Mouse (Mus musculus): ENCODE measurements around the gene Ak2. TPM values are rescaled to one million over a fixed set of nuclear protein-coding genes. Genes with fewer than 3 reads are reported as not detected.
A peak's percentile ranks its signal among the peaks of the same experiment; 100 is the strongest.

The Ak2 gene
- polyA plus RNA-seq, 1 experiment from 2014 or later = 552 TPM

DNA sequence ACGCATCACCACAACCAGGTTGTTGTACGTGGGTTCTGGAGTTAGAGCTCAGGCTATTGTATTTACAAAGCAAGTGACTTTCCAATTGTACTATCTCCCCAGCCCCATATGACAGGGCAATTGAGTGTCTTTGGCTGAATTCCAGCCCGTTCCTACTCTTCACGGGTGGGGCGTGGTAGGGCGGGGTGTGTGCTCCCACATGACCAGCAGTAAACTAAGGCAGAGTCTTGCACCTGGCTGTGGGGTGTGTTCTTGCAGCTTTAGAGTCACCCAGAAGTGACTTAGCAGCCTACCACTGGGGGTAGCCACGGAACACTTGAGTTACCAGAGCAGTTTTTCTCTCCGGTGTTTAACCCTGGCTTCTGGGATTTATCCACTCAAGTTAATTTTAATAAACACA, 5.5 kb downstream of the Ak2 start:
- Histone ChIP-seq H3K36me3 (ENCODE audit: control insufficient read depth, insufficient read depth) (peaks cover 27% of the 10 kb centered on the region), H3K27ac (ENCODE audit: low read depth, low read length) (peak overlapping the region; percentile 68), H3K4me3 (ENCODE audit: low read depth, low read length) (peak overlapping the region; percentile 14; the same call in 1 of the 2 replicates), H3K27me3 (replicated peaks; ENCODE audit: control insufficient read depth, insufficient read depth, low read length) (no peaks in the 10 kb centered on the region), H3K4me1 (replicated peaks; ENCODE audit: control insufficient read depth, insufficient read depth, low read length) (0 out of 2 replicates have a peak, but pooled peaks cover 13% of the 10 kb centered on the region), H3K9ac (ENCODE audit: low read depth, low read length) (0 out of 2 replicates have a peak overlapping the region, but pooled peaks have one; percentile 17), H3K9me3 (ENCODE audit: control insufficient read depth) (no peaks in the 10 kb centered on the region), H3K4me2 (replicated peaks; ENCODE audit: low read depth) (peak overlapping the region; percentile 54)
- 33% methylated on average over 8 of the region's 8 CpGs for WGBS
- ATAC-seq = peak; percentile 63
- peak; percentile 55 for TF ChIP-seq CTCF (IDR thresholded peaks at IDR 0.05; ENCODE audit: low read depth)

DNA sequence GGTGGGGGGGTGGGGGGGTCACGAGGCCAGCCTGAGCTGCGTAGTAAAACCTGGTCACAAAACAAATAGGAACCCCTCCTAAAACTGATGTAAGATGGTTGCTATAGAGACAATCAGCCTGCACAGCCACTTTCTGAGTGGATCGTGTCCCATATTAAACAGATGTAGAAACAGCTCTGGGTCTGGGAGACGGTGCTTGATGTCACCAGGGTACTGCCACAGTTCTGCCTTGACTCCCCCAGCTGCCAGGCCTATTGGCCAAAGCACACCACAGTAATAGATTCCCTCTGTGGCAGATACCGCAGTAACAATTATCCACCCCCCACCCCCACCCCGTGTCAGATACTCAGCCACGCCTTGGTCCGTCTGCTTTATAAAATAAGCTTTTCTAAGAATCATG, 6.6 kb downstream of the Ak2 start:
- WGBS = 51% methylated on average over 8 of the region's 8 CpGs
- Histone ChIP-seq H3K9me3 (ENCODE audit: control insufficient read depth) (no peaks in the 10 kb centered on the region), H3K27ac (ENCODE audit: low read depth, low read length) (peak overlapping the region; percentile 68; the same call in 1 of the 2 replicates), H3K4me1 (replicated peaks; ENCODE audit: control insufficient read depth, insufficient read depth, low read length) (0 out of 2 replicates have a peak, but pooled peaks cover 13% of the 10 kb centered on the region), H3K4me2 (replicated peaks; ENCODE audit: low read depth) (peak overlapping the region; percentile 54), H3K9ac (ENCODE audit: low read depth, low read length) (no peak overlapping the region), H3K4me3 (ENCODE audit: low read depth, low read length) (no peak overlapping the region), H3K36me3 (ENCODE audit: control insufficient read depth, insufficient read depth) (peaks cover 38% of the 10 kb centered on the region), H3K27me3 (replicated peaks; ENCODE audit: control insufficient read depth, insufficient read depth, low read length) (no peaks in the 10 kb centered on the region)
- ATAC-seq = no peak
- no peak for TF ChIP-seq CTCF (IDR thresholded peaks at IDR 0.05; ENCODE audit: low read depth)

DNA sequence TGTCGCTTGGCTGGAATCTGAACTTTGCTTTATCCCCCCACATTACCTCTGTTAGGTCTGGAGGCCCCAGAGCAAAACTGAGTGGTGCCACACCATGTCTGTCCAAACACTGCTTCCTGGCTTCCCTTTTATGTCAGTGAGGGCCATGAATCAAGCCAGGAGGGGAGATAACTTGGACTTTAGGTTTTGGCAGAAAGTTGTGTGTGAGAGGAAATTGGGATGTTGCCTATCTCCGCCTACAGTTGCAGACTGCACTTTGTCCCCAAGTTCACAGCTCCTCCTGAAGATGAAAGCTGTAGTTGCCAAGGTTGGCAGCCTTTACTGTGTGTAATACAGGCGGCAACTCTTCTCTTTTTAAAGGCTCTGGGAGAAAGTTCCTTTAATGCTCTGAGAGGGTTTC, 9.0 kb downstream of the Ak2 start:
- H3K27ac ChIP-seq (ENCODE audit: low read depth, low read length) = 0 out of 2 replicates have a peak overlapping the region, but pooled peaks have one; percentile 0
- peaks cover 54% of the 10 kb centered on the region for H3K36me3 ChIP-seq (ENCODE audit: control insufficient read depth, insufficient read depth)
- H3K9me3 ChIP-seq (ENCODE audit: control insufficient read depth) = no peaks in the 10 kb centered on the region
- WGBS = 36% methylated on average over 3 of the region's 3 CpGs
- H3K27me3 ChIP-seq (replicated peaks; ENCODE audit: control insufficient read depth, insufficient read depth, low read length) = no peaks in the 10 kb centered on the region
- H3K9ac ChIP-seq (ENCODE audit: low read depth, low read length) = no peak overlapping the region
- no peak for ATAC-seq
- TF ChIP-seq CTCF (IDR thresholded peaks at IDR 0.05; ENCODE audit: low read depth) = no peak
- H3K4me2 ChIP-seq (replicated peaks; ENCODE audit: low read depth) = no peak overlapping the region
- H3K4me1 ChIP-seq (replicated peaks; ENCODE audit: control insufficient read depth, insufficient read depth, low read length) = 0 out of 2 replicates have a peak, but pooled peaks cover 13% of the 10 kb centered on the region
- H3K4me3 ChIP-seq (ENCODE audit: low read depth, low read length) = no peak overlapping the region

DNA sequence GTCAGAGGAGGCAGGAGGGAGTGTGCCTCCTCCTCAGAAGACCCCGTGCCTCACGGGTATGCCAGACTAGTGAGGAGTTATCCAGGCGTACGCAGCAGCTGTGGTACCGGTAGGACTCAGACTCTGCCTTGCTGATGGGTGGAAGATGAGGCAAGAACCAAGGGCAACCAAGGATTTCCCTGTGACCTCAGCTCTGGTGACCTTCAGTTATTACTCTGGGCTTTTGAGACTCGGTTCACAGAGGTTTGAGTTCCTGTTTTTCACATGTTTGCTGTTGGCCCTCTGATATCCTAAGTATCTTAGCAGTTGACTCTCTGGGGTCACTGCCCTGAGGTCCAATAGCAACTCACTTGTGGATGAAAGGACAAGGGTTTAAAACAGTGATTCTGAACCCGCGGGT, 12.0 kb downstream of the Ak2 start:
- Histone ChIP-seq H3K36me3 (ENCODE audit: control insufficient read depth, insufficient read depth) (peaks cover 74% of the 10 kb centered on the region), H3K9me3 (ENCODE audit: control insufficient read depth) (no peaks in the 10 kb centered on the region), H3K27ac (ENCODE audit: low read depth, low read length) (no peak overlapping the region), H3K27me3 (replicated peaks; ENCODE audit: control insufficient read depth, insufficient read depth, low read length) (no peaks in the 10 kb centered on the region), H3K4me3 (ENCODE audit: low read depth, low read length) (no peak overlapping the region), H3K9ac (ENCODE audit: low read depth, low read length) (no peak overlapping the region), H3K4me2 (replicated peaks; ENCODE audit: low read depth) (no peak overlapping the region), H3K4me1 (replicated peaks; ENCODE audit: control insufficient read depth, insufficient read depth, low read length) (0 out of 2 replicates have a peak, but pooled peaks cover 5% of the 10 kb centered on the region)
- 91% methylated on average over 8 of the region's 8 CpGs for WGBS
- no peak for ATAC-seq
- no peak for TF ChIP-seq CTCF (IDR thresholded peaks at IDR 0.05; ENCODE audit: low read depth)

DNA sequence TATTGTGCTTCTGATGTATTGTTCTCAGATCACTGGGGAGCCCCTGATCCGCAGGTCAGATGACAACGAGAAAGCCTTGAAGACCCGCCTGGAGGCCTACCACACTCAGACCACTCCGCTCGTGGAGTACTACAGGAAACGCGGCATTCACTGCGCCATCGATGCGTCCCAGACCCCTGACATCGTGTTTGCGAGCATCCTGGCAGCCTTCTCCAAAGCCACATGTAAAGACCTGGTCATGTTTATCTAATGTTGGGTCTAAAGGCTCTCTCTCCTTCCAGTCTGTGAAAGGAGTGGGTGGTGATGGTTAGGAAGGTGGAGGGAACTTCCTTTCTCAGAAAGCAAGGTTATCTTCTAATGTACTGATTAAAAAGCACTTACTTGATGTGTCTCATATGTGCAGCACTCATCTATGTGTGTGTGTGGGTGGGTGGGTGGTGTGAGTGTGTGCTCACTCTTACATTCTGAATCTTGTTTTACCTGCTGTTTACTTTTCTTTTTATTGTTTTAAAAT, 16.3 kb downstream of the Ak2 start:
- no peak for TF ChIP-seq CTCF (IDR thresholded peaks at IDR 0.05; ENCODE audit: low read depth)

DNA sequence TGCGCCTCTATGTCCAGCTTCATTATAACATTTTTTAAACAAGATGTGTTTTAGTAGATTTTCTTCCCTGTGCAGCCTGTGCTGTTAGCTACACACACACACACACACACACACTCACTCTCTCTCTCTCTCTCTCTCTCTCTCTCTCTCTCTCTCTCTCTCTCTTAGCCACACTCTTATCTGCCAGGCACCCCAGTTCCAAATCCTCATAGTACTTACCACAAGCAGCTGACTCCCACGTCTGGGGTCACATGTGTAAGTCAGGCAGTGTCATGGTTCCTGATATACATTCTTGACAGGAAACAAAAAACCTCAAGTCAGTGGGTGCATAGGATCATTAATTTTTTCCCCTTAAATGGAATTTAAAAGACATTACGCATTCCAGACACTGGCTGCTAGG, 16.9 kb downstream of the Ak2 start:
- 64% methylated on average over 3 of the region's 3 CpGs for WGBS
- no peaks in the 10 kb centered on the region for H3K4me1 ChIP-seq (replicated peaks; ENCODE audit: control insufficient read depth, insufficient read depth, low read length)
- H3K9me3 ChIP-seq (ENCODE audit: control insufficient read depth) = no peaks in the 10 kb centered on the region
- no peak overlapping the region for H3K4me2 ChIP-seq (replicated peaks; ENCODE audit: low read depth)
- TF ChIP-seq CTCF (IDR thresholded peaks at IDR 0.05; ENCODE audit: low read depth) = no peak
- no peak overlapping the region for H3K4me3 ChIP-seq (ENCODE audit: low read depth, low read length)
- no peak overlapping the region for H3K27ac ChIP-seq (ENCODE audit: low read depth, low read length)
- no peaks in the 10 kb centered on the region for H3K27me3 ChIP-seq (replicated peaks; ENCODE audit: control insufficient read depth, insufficient read depth, low read length)
- no peak overlapping the region for H3K9ac ChIP-seq (ENCODE audit: low read depth, low read length)
- no peak for ATAC-seq
- H3K36me3 ChIP-seq (ENCODE audit: control insufficient read depth, insufficient read depth) = peaks cover 56% of the 10 kb centered on the region

More for the DNA sequence above, 16.3 kb downstream of the Ak2 start:
- peaks cover 62% of the 10 kb centered on the region for H3K36me3 ChIP-seq (ENCODE audit: control insufficient read depth, insufficient read depth)
- no peaks in the 10 kb centered on the region for H3K9me3 ChIP-seq (ENCODE audit: control insufficient read depth)
- no peak overlapping the region for H3K4me2 ChIP-seq (replicated peaks; ENCODE audit: low read depth)
- H3K27ac ChIP-seq (ENCODE audit: low read depth, low read length) = no peak overlapping the region; the same call in 1 of the 2 replicates
- H3K4me3 ChIP-seq (ENCODE audit: low read depth, low read length) = no peak overlapping the region
- WGBS = 88% methylated on average over 12 of the region's 12 CpGs
- H3K9ac ChIP-seq (ENCODE audit: low read depth, low read length) = no peak overlapping the region
- no peaks in the 10 kb centered on the region for H3K27me3 ChIP-seq (replicated peaks; ENCODE audit: control insufficient read depth, insufficient read depth, low read length)
- no peaks in the 10 kb centered on the region for H3K4me1 ChIP-seq (replicated peaks; ENCODE audit: control insufficient read depth, insufficient read depth, low read length)
- no peak for ATAC-seq
